Mouse (Mus musculus): ENCODE data around the gene Actr3b.

DNA sequence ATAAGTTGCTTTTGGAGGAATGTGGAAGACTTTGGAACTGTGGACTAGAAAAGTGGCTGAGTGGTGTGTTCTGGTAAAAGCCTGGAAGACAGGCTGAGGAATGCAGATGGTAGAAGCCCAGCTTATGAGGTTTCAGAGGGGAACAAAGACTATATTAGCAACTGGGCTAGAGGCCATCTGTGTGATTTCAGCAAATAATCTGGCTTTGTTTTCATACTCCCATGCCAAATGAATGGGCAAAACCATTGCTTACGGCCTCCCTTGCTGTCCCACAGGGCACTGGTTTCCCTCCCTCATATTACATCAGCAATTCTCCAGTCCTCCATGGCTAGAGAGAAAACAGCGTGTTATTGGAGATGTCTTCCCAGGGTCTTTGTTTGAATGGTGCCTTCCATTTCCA lies 36.8 kb upstream of the Actr3b start:
- TF ChIP-seq CTCF (conservative IDR thresholded peaks at IDR 0.05; ENCODE audit: insufficient read depth, insufficient read length, low read depth, low read length) (no peak), POLR2A (IDR thresholded peaks at IDR 0.05; ENCODE audit: low read depth, low read length) (no peak)

All from kidney, adult 2 months (tissue).